Mouse (Mus musculus) limb, embryonic 13.5 days (tissue): Measurements from ENCODE around the gene Rere. TPM values are rescaled to one million over a fixed set of nuclear protein-coding genes. Genes with fewer than 3 reads are reported as not detected.
"Not testable (repeated sequence)": the region's sequence is repeated elsewhere in the genome, so short reads cannot be mapped to it uniquely, and the experiment has no call there.

Source experiments
- ATAC-seq: fragments of 200-750 bp; cut with Nextera tagmentation; 2 replicates; pipeline ENCODE4 v1.8.0; 2017; ENCODE audit warnings: low read depth, moderate number of reproducible peaks, moderate TSS enrichment; ENCODE audit not compliant: low FRiP score
- H3K27ac ChIP-seq: fragments of 300-500 bp; sonication (generic); 2 replicates; pipeline ENCODE4 v1.5.1; 2015; ENCODE audit warnings: inconsistent platforms, mild to moderate bottlenecking, moderate library complexity
- H3K27me3 ChIP-seq: fragments of 300-500 bp; sonication (generic); 2 replicates; pipeline ENCODE4 v1.6.1; 2015; ENCODE audit warnings: mild to moderate bottlenecking, inconsistent platforms
- H3K36me3 ChIP-seq: fragments of 300-500 bp; sonication (generic); 2 replicates; pipeline ENCODE4 v1.6.1; 2015; ENCODE audit warnings: inconsistent platforms, mild to moderate bottlenecking, moderate library complexity
- H3K4me1 ChIP-seq: fragments of 300-500 bp; sonication (generic); 2 replicates; pipeline ENCODE4 v1.6.1; 2015; ENCODE audit warnings: inconsistent platforms
- H3K4me2 ChIP-seq: fragments of 300-500 bp; sonication (generic); replicated peaks from 2 replicates; pipeline ENCODE4 v1.6.1; 2015; ENCODE audit warnings: inconsistent platforms, mild to moderate bottlenecking, moderate library complexity
- H3K4me3 ChIP-seq: fragments of 300-500 bp; sonication (generic); 2 replicates; pipeline ENCODE4 v1.5.1; 2015; ENCODE audit warnings: moderate library complexity, mild to moderate bottlenecking, inconsistent platforms
- H3K9ac ChIP-seq: fragments of 300-500 bp; sonication (generic); 2 replicates; pipeline ENCODE4 v1.6.1; 2015; ENCODE audit warnings: mild to moderate bottlenecking, inconsistent platforms
- H3K9me3 ChIP-seq: fragments of 300-500 bp; sonication (generic); 2 replicates; pipeline ENCODE4 v1.6.1; 2016; ENCODE audit warnings: inconsistent platforms
- WGBS: fragments of 180-500 bp; shearing (Covaris S2); methylation state at CpG from one replicate; pipeline ENCODE4 v1.1.7; 2015; 5-methylcytosine and 5-hydroxymethylcytosine counted together
- polyA plus RNA-seq: library from polyadenylated mRNA; unstranded; fragments of >200 nt; fragmentation: Nextera tagmentation; extraction: Ambion mirVana; gene quantifications from 2 replicates; pipeline ENCODE4 v1.2.1, GENCODE M21; 2015

The Rere gene
- polyA plus RNA-seq, 1 experiment from 2014 or later, result 24.2 TPM

DNA sequence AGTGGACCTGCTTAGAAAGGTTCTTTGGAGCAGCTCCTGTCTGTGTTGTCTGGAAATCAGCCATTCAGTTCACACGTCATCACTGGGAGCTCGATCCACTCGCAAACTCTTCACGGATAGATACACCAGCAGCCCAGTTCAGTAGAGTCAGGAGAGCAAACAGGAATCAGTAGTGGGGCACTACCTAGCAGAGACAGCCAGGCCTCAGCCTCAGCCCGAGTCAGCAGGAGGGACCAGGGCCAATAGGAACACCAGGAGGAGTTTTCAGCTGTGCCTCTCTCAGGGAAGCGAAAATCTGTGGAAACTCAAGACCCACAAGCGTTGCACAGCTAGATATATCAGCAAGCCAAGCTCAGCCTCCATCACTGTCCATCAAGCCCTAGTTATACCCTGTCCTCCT is 264.3 kb downstream of the Rere start:
- Histone ChIP-seq H3K27ac (no peak overlapping the region), H3K9ac (no peak overlapping the region), H3K4me3 (no peak overlapping the region), H3K4me1 (peaks cover 12% of the 10 kb centered on the region; the same call in 1 of the 2 replicates), H3K36me3 (peaks cover 32% of the 10 kb centered on the region), H3K27me3 (no peaks in the 10 kb centered on the region), H3K9me3 (no peaks in the 10 kb centered on the region), H3K4me2 (no peak overlapping the region)
- 84% methylated on average over 7 of the region's 7 CpGs for WGBS
- no peak for ATAC-seq

DNA sequence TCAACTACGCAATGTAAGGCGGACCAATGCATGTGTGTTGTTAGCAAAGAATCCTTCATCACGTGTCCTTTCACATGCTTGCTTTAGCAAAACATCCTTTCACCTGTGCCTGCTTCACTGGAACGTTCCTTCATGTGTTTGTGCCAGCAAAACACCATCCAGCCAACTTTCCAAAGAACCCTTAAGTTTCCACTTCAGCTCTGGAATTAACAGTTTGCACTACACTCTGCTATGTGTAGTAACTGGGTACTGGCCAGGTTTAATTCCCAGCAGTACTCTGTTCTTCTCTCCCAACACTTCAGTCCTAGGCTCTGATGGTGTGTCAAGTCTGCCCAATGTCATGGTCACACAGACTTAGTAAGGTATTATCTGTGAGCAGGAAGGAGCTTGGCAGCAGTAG is 264.9 kb downstream of the Rere start:
- H3K27me3 ChIP-seq, H3K27ac ChIP-seq, ATAC-seq, H3K9me3 ChIP-seq, H3K9ac ChIP-seq, H3K4me2 ChIP-seq, H3K4me3 ChIP-seq: not testable (repeated sequence)
- Histone ChIP-seq H3K4me1 (peaks cover 13% of the 10 kb centered on the region; the same call in 1 of the 2 replicates), H3K36me3 (peaks cover 32% of the 10 kb centered on the region)
- WGBS, result 95% methylated on average over 4 of the region's 4 CpGs

DNA sequence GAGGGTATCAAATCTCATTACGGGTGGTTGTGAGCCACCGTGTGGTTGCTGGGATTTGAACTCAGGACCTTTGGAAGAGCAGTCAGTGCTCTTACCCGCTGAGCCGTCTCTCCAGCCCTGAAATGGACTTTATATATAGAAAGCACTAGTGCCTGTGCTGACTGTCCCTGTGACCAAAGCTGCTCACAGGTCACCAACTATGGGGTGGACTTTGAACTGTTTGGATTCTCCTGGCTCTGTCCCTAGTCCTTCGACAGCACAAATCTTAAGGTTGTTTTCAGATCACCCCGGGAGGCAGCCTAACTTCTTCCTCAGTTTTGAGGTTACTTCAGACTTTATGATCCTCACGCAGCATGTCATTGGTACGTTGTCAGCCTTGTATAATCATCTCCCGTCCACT is 267.9 kb downstream of the Rere start:
- Histone ChIP-seq H3K9me3 (no peaks in the 10 kb centered on the region), H3K27ac (no peak overlapping the region), H3K9ac (no peak overlapping the region), H3K4me2 (no peak overlapping the region), H3K36me3 (peaks cover 51% of the 10 kb centered on the region), H3K4me3 (no peak overlapping the region), H3K27me3 (no peaks in the 10 kb centered on the region), H3K4me1 (peaks cover 10% of the 10 kb centered on the region; the same call in 1 of the 2 replicates)
- no peak for ATAC-seq
- 94% methylated on average over 9 of the region's 9 CpGs for WGBS

DNA sequence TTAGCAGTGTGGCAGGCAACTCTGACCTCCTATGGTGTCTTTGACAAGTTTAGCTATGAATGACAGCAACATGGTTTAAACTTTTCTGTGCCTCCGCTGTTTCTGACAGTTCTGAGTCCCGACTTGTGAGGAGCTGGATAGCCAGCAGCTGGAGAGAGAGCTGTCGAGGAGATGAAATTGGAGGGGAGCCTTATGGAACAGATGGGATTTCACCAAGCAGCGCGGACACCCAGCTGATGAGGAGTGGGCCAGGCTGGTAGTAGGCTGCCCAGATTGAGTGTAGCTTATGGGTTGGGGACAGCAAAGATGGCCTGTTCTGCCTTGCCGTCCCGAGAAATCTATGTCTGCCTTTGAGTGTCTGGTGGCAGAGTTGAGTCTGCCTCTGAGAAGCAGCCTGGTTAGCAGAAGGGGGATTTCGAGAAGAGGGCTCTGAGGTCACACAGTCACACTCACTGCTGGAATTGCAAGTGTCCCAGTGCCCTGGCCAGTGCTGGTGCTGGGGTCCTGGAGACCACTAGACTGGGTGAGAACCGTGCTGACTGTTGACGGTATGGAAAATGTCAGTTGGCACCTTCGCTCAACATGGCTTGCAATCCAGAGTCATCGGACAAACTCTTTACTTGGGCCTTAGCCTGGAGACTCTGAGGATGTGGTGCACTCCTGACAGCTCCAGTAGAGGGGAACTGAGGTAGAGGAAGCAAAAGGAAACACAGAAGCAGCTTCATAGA is 268.7 kb downstream of the Rere start:
- Histone ChIP-seq H3K9ac (no peak overlapping the region), H3K4me1 (peaks cover 5% of the 10 kb centered on the region; the same call in 1 of the 2 replicates), H3K36me3 (peaks cover 53% of the 10 kb centered on the region), H3K4me2 (no peak overlapping the region), H3K27me3 (no peaks in the 10 kb centered on the region), H3K27ac (no peak overlapping the region), H3K4me3 (no peak overlapping the region), H3K9me3 (no peaks in the 10 kb centered on the region)
- WGBS, result 85% methylated on average over 12 of the region's 12 CpGs
- no peak for ATAC-seq

DNA sequence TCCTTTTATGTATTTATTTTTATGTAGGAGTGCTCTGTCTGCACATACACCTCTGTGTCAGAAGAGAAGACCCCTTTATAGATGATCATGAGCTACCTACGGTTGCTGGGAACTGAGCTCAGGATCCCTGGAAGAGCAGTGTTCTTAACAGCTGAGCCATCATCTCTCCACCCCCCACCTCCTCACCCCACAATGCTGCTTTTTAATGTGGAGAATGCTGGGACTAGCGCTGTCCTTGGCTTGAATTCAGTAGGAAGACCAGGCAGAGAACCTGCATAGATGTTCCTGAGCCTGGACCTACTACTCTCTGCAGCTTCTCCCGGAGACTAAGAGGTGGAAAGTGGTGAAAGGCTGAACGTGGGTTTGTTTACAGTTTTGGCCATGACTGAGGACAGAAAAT is 269.9 kb downstream of the Rere start:
- Histone ChIP-seq H3K4me3 (no peak overlapping the region), H3K27me3 (no peaks in the 10 kb centered on the region), H3K27ac (no peak overlapping the region), H3K9ac (no peak overlapping the region), H3K36me3 (peaks cover 46% of the 10 kb centered on the region), H3K9me3 (no peaks in the 10 kb centered on the region), H3K4me1 (peaks cover 12% of the 10 kb centered on the region), H3K4me2 (no peak overlapping the region)
- 86% methylated on average over 4 of the region's 4 CpGs for WGBS
- ATAC-seq, result no peak

DNA sequence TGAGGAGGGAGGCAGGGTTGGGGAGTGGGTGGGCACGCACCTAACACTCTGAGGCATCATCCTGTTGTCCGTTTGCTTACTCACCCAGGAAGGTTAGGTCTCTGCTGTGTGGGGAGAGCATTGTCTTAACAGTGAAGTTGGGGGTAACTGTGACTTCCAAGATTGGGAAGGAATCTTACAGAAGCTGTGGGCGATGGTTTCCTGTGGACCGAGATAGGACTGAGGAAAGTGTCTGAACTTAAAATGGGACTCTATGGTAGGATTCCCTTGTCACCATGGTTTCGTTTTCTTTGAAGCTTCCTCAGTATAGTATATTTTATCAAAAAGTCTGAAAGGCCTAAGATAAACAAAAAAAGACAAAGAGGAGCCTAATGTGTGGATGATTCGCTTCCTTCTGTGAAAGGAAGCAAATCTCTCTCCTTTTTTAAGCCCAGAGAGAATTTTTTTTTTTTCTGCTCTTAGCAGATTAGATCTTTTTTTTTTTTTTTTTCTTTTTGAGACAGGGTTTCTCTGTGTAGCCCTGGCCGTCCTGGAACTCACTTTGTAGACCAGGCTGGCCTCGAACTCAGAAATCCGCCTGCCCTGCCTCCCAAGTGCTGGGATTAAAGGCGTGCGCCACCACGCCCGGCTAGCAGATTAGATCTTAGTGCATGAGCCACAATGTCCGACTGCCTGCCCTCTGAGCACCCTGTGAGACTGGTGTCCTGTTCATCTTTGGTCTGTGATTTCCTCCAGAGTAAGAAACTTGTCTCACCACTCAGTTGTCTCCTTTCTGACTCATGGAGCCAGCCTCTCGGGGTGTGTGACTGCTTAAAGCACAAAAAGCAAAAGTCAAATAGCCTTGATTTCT is 271.5 kb downstream of the Rere start:
- H3K4me1 ChIP-seq, result peaks cover 26% of the 10 kb centered on the region
- no peak for ATAC-seq
- H3K4me3 ChIP-seq, result no peak overlapping the region
- H3K27ac ChIP-seq, result no peak overlapping the region
- H3K9ac ChIP-seq, result no peak overlapping the region
- no peaks in the 10 kb centered on the region for H3K9me3 ChIP-seq
- H3K36me3 ChIP-seq, result peaks cover 39% of the 10 kb centered on the region
- no peaks in the 10 kb centered on the region for H3K27me3 ChIP-seq
- H3K4me2 ChIP-seq, result no peak overlapping the region
- 90% methylated on average over 15 of the region's 15 CpGs for WGBS

DNA sequence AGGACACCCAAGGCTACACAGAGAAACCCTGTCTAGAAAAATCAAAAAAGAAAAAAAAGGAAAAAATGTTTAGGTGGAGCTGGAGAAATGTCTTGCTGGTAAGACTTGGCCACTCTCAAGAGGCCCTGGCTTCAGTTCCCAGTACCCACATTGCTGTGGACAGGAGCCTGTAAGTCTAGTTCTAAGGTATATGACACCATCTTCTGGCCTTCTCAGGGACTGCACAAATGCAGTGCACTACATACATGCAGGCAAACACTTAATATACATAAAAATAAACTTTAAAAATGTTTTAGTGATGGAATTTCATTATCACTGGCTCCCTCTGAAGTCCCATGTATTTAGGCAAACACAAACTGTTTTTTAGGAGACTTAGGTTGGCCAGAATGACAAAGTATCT is 274.3 kb downstream of the Rere start:
- H3K4me2 ChIP-seq, result no peak overlapping the region
- H3K27ac ChIP-seq, result peak overlapping the region; percentile 82; the same call in 1 of the 2 replicates
- H3K9me3 ChIP-seq, result no peaks in the 10 kb centered on the region
- no peaks in the 10 kb centered on the region for H3K27me3 ChIP-seq
- no peak overlapping the region for H3K4me3 ChIP-seq
- H3K9ac ChIP-seq, result no peak overlapping the region
- no peak for ATAC-seq
- H3K4me1 ChIP-seq, result peaks cover 23% of the 10 kb centered on the region
- peaks cover 28% of the 10 kb centered on the region for H3K36me3 ChIP-seq

DNA sequence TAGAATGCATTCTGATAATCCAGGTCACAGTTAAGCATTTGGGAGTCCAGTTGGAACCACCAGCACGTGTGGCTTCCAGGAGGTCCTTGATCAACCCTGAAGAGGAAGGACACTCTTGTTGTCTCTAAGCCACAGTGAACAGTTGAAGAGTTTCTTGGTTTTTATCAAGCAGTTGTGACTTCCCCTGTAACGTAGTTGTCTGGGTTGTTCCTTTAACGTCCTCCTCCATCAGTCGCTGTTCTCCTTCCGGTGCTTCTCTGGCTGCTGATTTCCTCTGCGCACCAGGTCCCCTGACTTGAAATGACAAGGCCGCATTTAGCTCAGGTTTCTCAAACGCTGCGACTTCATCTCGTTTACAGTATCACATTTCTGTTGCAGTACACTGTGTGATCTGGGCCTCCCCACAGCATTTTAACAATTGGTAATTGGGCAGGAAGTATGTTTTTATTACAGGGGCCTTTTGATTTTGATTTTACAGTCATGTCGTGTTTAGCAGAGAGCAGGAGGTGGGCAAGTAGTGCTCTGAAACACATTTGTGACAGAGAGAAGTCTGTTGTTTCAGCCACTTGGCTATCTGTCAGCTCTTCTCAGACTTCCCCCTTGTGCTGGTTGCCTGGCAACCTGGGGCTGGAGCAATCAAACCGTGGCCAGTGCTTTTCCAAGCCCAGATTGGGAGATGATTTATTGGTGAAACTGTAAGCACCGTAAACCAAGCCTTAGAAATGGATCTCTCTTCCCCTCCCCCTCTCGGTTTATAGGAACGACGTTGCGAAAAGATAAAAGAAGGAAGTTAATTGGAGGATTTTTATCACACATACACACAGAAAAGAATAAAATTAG is 275.2 kb downstream of the Rere start:
- ATAC-seq, result peak; percentile 72; the same call in 1 of the 2 replicates
- 9% methylated on average over 17 of the region's 17 CpGs for WGBS

DNA sequence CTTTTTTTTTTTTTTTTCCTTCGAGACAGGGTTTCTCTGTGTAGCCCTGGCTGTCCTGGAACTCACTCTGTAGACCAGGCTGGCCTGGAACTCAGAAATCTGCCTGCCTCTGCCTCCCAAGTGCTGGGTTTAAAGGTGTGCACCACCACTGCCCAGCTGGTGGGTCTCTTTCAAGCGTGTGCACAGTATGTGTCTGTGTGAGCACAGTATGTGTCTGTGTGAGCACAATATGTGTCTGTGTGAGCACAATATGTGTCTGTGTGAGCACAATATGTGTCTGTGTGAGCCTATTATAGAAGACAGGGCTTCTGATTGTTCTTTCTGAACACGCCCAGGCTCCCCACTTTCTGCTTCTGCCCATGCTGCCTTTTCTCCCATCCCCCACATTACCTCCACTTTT is 275.8 kb downstream of the Rere start:
- not testable (repeated sequence) for H3K4me2 ChIP-seq, H3K27me3 ChIP-seq, H3K27ac ChIP-seq, H3K4me3 ChIP-seq, H3K9ac ChIP-seq, H3K9me3 ChIP-seq, ATAC-seq
- Histone ChIP-seq H3K36me3 (peaks cover 27% of the 10 kb centered on the region), H3K4me1 (peaks cover 22% of the 10 kb centered on the region)
- 77% methylated on average over 3 of the region's 3 CpGs for WGBS

More for the DNA sequence above, 275.2 kb downstream of the Rere start:
- no peak overlapping the region for H3K4me3 ChIP-seq
- H3K36me3 ChIP-seq, result peaks cover 27% of the 10 kb centered on the region
- H3K4me2 ChIP-seq, result peak overlapping the region; percentile 27
- peak overlapping the region; percentile 82 for H3K27ac ChIP-seq
- H3K9ac ChIP-seq, result no peak overlapping the region
- peaks cover 22% of the 10 kb centered on the region for H3K4me1 ChIP-seq
- no peaks in the 10 kb centered on the region for H3K9me3 ChIP-seq
- H3K27me3 ChIP-seq, result no peaks in the 10 kb centered on the region

DNA sequence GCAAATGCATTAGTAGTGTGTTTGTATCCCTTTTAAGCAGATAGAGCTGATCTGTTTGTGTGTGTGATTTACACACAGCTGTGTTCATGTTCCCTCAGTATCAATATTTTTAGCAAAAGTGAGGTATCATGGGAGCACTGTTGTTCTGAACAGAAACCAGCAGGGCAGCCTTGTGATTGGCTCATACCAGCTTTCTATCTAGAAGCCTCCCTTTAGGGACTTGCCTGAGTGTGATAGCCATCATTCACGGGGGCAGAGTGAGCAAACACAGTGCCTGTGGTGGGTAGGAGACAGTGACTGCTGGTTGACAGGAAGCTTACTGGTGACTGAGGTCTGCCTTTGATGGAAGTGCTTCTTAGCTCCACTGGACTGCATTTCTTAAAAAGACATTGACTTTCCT is 276.5 kb downstream of the Rere start:
- Histone ChIP-seq H3K9ac (no peak overlapping the region), H3K27ac (0 out of 2 replicates have a peak overlapping the region, but pooled peaks have one; percentile 22), H3K36me3 (peaks cover 23% of the 10 kb centered on the region), H3K4me3 (no peak overlapping the region), H3K4me2 (no peak overlapping the region), H3K9me3 (no peaks in the 10 kb centered on the region), H3K4me1 (peaks cover 28% of the 10 kb centered on the region), H3K27me3 (no peaks in the 10 kb centered on the region)
- ATAC-seq, result no peak
- 67% methylated on average over 1 of the region's 1 CpGs for WGBS

DNA sequence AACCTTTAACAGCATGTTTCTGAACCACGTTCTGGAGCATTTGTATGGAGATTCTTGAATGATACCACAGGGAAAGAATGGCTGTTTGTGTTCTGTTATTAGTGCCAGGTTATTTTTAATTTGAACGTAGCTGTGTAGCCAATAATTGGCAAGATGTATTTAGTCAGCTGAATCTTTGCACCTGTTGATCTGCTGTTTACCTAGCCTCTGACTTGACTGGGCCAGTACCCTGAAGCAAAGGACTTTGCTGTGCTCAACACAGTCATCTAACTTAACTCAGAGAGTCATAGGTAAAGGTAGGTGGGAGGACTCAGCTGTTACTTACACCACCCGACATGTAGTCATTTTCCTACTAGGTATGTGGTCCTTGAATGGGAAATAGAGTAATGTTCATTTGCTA is 278.1 kb downstream of the Rere start:
- Histone ChIP-seq H3K9ac (no peak overlapping the region), H3K27ac (no peak overlapping the region), H3K4me3 (no peak overlapping the region), H3K27me3 (no peaks in the 10 kb centered on the region), H3K36me3 (peaks cover 9% of the 10 kb centered on the region), H3K9me3 (no peaks in the 10 kb centered on the region), H3K4me1 (peaks cover 40% of the 10 kb centered on the region), H3K4me2 (no peak overlapping the region)
- WGBS, result 76% methylated on average over 3 of the region's 3 CpGs
- no peak for ATAC-seq

DNA sequence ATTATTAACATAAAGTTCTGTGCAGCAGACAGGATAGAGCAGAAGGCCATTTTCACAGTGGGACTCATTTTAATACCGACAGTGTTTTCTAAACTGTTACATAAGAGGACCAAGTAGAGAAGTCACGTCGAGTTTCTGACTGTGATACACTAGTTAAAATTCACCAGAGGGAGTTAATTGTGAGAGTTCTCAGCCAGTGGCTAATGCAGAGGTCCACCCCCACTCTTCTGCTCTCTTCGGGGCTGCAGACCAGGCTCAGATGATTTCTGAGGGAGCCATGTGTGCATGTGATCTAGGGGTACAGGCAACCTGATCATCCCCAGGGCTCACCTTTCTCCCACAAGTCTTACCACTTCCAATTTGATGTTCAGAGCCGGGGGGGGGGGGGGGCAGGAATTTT is 281.8 kb downstream of the Rere start:
- Histone ChIP-seq H3K36me3 (peaks cover 5% of the 10 kb centered on the region; the same call in 1 of the 2 replicates), H3K4me3 (no peak overlapping the region), H3K27me3 (no peaks in the 10 kb centered on the region), H3K9ac (no peak overlapping the region; the same call in 1 of the 2 replicates), H3K9me3 (no peaks in the 10 kb centered on the region), H3K4me1 (peaks cover 23% of the 10 kb centered on the region), H3K4me2 (no peak overlapping the region), H3K27ac (no peak overlapping the region)
- WGBS, result 39% methylated on average over 5 of the region's 5 CpGs
- no peak for ATAC-seq
